Mouse (Mus musculus): ENCODE data around the gene Krt36. TPM values are rescaled to one million over a fixed set of nuclear protein-coding genes. Genes with fewer than 3 reads are reported as not detected.

Krt36 gene
- polyA plus RNA-seq, 1 experiment, result 1.4 TPM

GRCm38 (mm10) chr11:100112935-100113741, 7.7 kb upstream of the Krt36 start:
- Histone ChIP-seq H3K4me3 (ENCODE audit: insufficient read depth, low read depth, low read length) (no peak overlapping the region), H3K27ac (replicated peaks; ENCODE audit: low read depth, low read length) (no peak overlapping the region), H3K4me1 (ENCODE audit: control insufficient read depth, insufficient read depth, insufficient read length, low read length) (peaks cover 3% of the 10 kb centered on the region; the same call in 1 of the 2 replicates)

- Histone ChIP-seq H3K27ac (replicated peaks; ENCODE audit: low read depth, low read length) (no peak overlapping the region), H3K4me3 (ENCODE audit: insufficient read depth, low read depth, low read length) (no peak overlapping the region), H3K4me1 (ENCODE audit: control insufficient read depth, insufficient read depth, insufficient read length, low read length) (no peaks in the 10 kb centered on the region)
Measured at GRCm38 (mm10) chr11:100102693-100103429, 2.6 kb downstream of the Krt36 start.

- Histone ChIP-seq H3K4me3 (ENCODE audit: insufficient read depth, low read depth, low read length) (no peak overlapping the region), H3K4me1 (ENCODE audit: control insufficient read depth, insufficient read depth, insufficient read length, low read length) (no peaks in the 10 kb centered on the region), H3K27ac (replicated peaks; ENCODE audit: low read depth, low read length) (no peak overlapping the region)
Measured at GRCm38 (mm10) chr11:100100391-100100790, 5.0 kb downstream of the Krt36 start.

- no peak overlapping the region for H3K4me3 ChIP-seq (ENCODE audit: insufficient read depth, low read depth, low read length)
- no peak overlapping the region for H3K27ac ChIP-seq (replicated peaks; ENCODE audit: low read depth, low read length)
- H3K4me1 ChIP-seq (ENCODE audit: control insufficient read depth, insufficient read depth, insufficient read length, low read length), result no peaks in the 10 kb centered on the region
Measured at GRCm38 (mm10) chr11:100097819-100098218, 7.6 kb downstream of the Krt36 start.

GRCm38 (mm10) chr11:100096141-100096540, 9.3 kb downstream of the Krt36 start, which contains the start of gene Krt35:
Krt35 (minus strand) TSS chr11:100096241.
- no peak within 1 kb of the TSS for H3K4me3 ChIP-seq (ENCODE audit: insufficient read depth, low read depth, low read length)
- no peak within 1 kb of the TSS for H3K27ac ChIP-seq (replicated peaks; ENCODE audit: low read depth, low read length)
- H3K4me1 ChIP-seq (ENCODE audit: control insufficient read depth, insufficient read depth, insufficient read length, low read length), result no peaks in the 10 kb centered on the region

GRCm38 (mm10) chr11:100088378-100089025, 16.9 kb downstream of the Krt36 start:
- Histone ChIP-seq H3K4me1 (ENCODE audit: control insufficient read depth, insufficient read depth, insufficient read length, low read length) (no peaks in the 10 kb centered on the region), H3K27ac (replicated peaks; ENCODE audit: low read depth, low read length) (no peak overlapping the region), H3K4me3 (ENCODE audit: insufficient read depth, low read depth, low read length) (no peak overlapping the region)

GRCm38 (mm10) chr11:100087861-100088260, 17.6 kb downstream of the Krt36 start, which contains the start of gene Krt32:
Krt32 (minus strand) TSS chr11:100088226.
- Histone ChIP-seq H3K4me3 (ENCODE audit: insufficient read depth, low read depth, low read length) (no peak within 1 kb of the TSS), H3K4me1 (ENCODE audit: control insufficient read depth, insufficient read depth, insufficient read length, low read length) (no peaks in the 10 kb centered on the region), H3K27ac (replicated peaks; ENCODE audit: low read depth, low read length) (no peak within 1 kb of the TSS)

GRCm38 (mm10) chr11:100073873-100074272, 31.6 kb downstream of the Krt36 start:
- no peak overlapping the region for H3K27ac ChIP-seq (replicated peaks; ENCODE audit: low read depth, low read length)
- no peaks in the 10 kb centered on the region for H3K4me1 ChIP-seq (ENCODE audit: control insufficient read depth, insufficient read depth, insufficient read length, low read length)
- no peak overlapping the region for H3K4me3 ChIP-seq (ENCODE audit: insufficient read depth, low read depth, low read length)

- Histone ChIP-seq H3K4me1 (ENCODE audit: control insufficient read depth, insufficient read depth, insufficient read length, low read length) (no peaks in the 10 kb centered on the region), H3K4me3 (ENCODE audit: insufficient read depth, low read depth, low read length) (no peak overlapping the region), H3K27ac (replicated peaks; ENCODE audit: low read depth, low read length) (no peak overlapping the region)
Measured at GRCm38 (mm10) chr11:100067293-100068036, 38.0 kb downstream of the Krt36 start.

- Histone ChIP-seq H3K4me1 (ENCODE audit: control insufficient read depth, insufficient read depth, insufficient read length, low read length) (no peaks in the 10 kb centered on the region), H3K4me3 (ENCODE audit: insufficient read depth, low read depth, low read length) (no peak overlapping the region), H3K27ac (replicated peaks; ENCODE audit: low read depth, low read length) (no peak overlapping the region)
Measured at GRCm38 (mm10) chr11:100066236-100067010, 39.0 kb downstream of the Krt36 start.

GRCm38 (mm10) chr11:100058875-100059274, 46.6 kb downstream of the Krt36 start:
- H3K4me1 ChIP-seq (ENCODE audit: control insufficient read depth, insufficient read depth, insufficient read length, low read length), result no peaks in the 10 kb centered on the region
- no peak overlapping the region for H3K27ac ChIP-seq (replicated peaks; ENCODE audit: low read depth, low read length)
- H3K4me3 ChIP-seq (ENCODE audit: insufficient read depth, low read depth, low read length), result no peak overlapping the region

GRCm38 (mm10) chr11:100055686-100056655, 49.5 kb downstream of the Krt36 start:
- no peak overlapping the region for H3K4me3 ChIP-seq (ENCODE audit: insufficient read depth, low read depth, low read length)
- no peak overlapping the region for H3K27ac ChIP-seq (replicated peaks; ENCODE audit: low read depth, low read length)
- no peaks in the 10 kb centered on the region for H3K4me1 ChIP-seq (ENCODE audit: control insufficient read depth, insufficient read depth, insufficient read length, low read length)
